Mouse (Mus musculus): ENCODE measurements around the gene Chmp4b. TPM values are rescaled to one million over a fixed set of nuclear protein-coding genes. Genes with fewer than 3 reads are reported as not detected.

The Chmp4b gene
- 100 to 1,000 TPM; 114 to 121 TPM for total RNA-seq (2021)
- long read RNA-seq, experiment 1, partial matches to known transcripts: 0 of 3 reads
- long read RNA-seq, experiment 1, other reads (novel, unspliced or antisense): 3 of 3 reads
- long read RNA-seq, experiment 2, partial matches to known transcripts: 0 of 10 reads
- long read RNA-seq, experiment 2, other reads (novel, unspliced or antisense): 9 of 10 reads

GRCm38 (mm10) chr2:154651363-154651762 lies at the start of gene Chmp4b:
Gene Chmp4b, plus strand, starts transcription at chr2:154651705.
- DNase-seq: no peak

GRCm38 (mm10) chr2:154603007-154603637 lies 48.4 kb upstream of the Chmp4b start:
- no peak for DNase-seq

- DNase-seq: peak; percentile 100
Observed at GRCm38 (mm10) chr2:154603638-154604153, 47.8 kb upstream of the Chmp4b start, which contains the start of gene Pxmp4. Gene Pxmp4, minus strand, starts transcription at chr2:154603708.

GRCm38 (mm10) chr2:154604156-154604555 lies 47.3 kb upstream of the Chmp4b start:
- DNase-seq: no peak

- no peak for DNase-seq
Observed at GRCm38 (mm10) chr2:154606965-154607364, 44.5 kb upstream of the Chmp4b start.

GRCm38 (mm10) chr2:154609050-154609767 lies 42.3 kb upstream of the Chmp4b start:
- DNase-seq: no peak

GRCm38 (mm10) chr2:154613118-154614115 lies 38.1 kb upstream of the Chmp4b start, which contains the start of the genes Zfp341 and 4930519P11Rik:
Gene Zfp341, plus strand, starts transcription at chr2:154613297.
Gene 4930519P11Rik, minus strand, starts transcription at chr2:154613437.
- DNase-seq: peak; percentile 88 to 94

- peak in 1 of 2 experiments; percentile 38 for DNase-seq
Observed at GRCm38 (mm10) chr2:154614841-154615576, 36.5 kb upstream of the Chmp4b start.

GRCm38 (mm10) chr2:154615674-154616073 lies 35.8 kb upstream of the Chmp4b start:
- no peak for DNase-seq

GRCm38 (mm10) chr2:154617061-154617460 lies 34.4 kb upstream of the Chmp4b start:
- no peak for DNase-seq

- no peak for DNase-seq
Observed at GRCm38 (mm10) chr2:154621684-154622083, 29.8 kb upstream of the Chmp4b start.

- no peak for DNase-seq
Observed at GRCm38 (mm10) chr2:154624137-154624536, 27.4 kb upstream of the Chmp4b start.

GRCm38 (mm10) chr2:154630531-154630930 lies 21.0 kb upstream of the Chmp4b start:
- no peak for DNase-seq

- DNase-seq: no peak
Observed at GRCm38 (mm10) chr2:154632203-154632780, 19.2 kb upstream of the Chmp4b start.

GRCm38 (mm10) chr2:154633039-154633742 lies 18.3 kb upstream of the Chmp4b start:
- no peak for DNase-seq

- no peak for DNase-seq
Observed at GRCm38 (mm10) chr2:154633876-154634644, 17.4 kb upstream of the Chmp4b start.

- no peak for DNase-seq
Observed at GRCm38 (mm10) chr2:154635826-154636225, 15.7 kb upstream of the Chmp4b start.

- DNase-seq: no peak
Observed at GRCm38 (mm10) chr2:154638521-154638920, 13.0 kb upstream of the Chmp4b start.

- no peak for DNase-seq
Observed at GRCm38 (mm10) chr2:154639115-154639514, 12.4 kb upstream of the Chmp4b start.

All from heart, adult 18-20 months (tissue).